Mouse (Mus musculus): ENCODE measurements at regions not wholly inside any gene's neighbourhood (a gene's known extent, or its start where the extent isn't known, plus 50 kb on each side); places are given as distances from the start of the nearest gene placed in this dataset.

DNA sequence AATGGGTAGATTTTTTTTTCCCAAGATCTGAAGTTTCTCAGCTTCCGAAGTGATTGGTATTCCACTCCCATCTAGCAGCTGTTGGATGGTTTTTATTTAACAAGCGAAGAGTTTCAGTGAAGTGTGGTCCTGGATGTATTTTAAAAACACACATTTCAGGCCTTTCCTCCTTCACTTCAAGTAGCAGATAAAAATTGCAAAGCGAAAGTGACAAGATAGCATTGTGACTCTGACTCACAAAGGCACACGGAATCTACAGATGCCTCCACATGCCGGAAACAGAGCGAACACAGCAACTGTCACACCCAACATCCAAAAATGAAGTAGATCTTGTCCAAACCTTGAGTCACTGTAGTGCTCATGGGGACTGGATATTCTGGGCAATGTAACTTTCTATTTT is 195.5 kb upstream of the Fbxo33 start:
- TF ChIP-seq CTCF (IDR thresholded peaks at IDR 0.05; ENCODE audit: extremely low read depth, insufficient read depth, low read length) (no peak), POLR2A (IDR thresholded peaks at IDR 0.05; ENCODE audit: extremely low read depth, insufficient read depth, low read length) (no peak)
